Comparison of ENCODE assay signal across 9 mouse cellular contexts in the genomic region with DNA sequence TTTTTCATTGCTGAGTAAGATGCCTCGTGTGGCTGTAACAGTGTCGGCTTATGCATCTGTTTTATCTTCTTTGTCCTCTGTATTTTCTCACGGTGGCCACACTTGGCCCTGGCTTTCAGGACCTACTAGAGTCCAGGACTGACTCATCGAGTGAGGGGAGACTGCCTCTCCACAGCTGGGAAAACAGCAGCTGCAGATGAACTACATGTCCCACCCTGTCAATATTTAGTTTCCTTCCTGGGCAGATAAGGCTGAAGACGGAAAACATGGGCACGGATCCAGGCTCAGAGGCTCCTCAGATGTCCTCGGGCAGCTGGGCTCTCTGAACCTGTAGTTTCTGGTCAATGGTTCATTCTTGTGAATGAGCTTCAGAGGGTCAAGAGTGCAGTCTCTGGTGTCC. TPM values are rescaled to one million over a fixed set of nuclear protein-coding genes. Genes with fewer than 3 reads are reported as not detected.
DNase-seq lines count a peak whose midpoint lies in the region; ATAC-seq lines count a peak whose summit lies in the region.
"Had no signal": no experiment of that assay in that cellular context is flagged by ENCODE, and none has a peak within 500 bp of the region (broad histone marks: within the 10 kb centered on the region; RNA-seq: fewer than 3 reads in every experiment).

No protein-coding gene starts in this region.

- peak; percentile 61 for DNase-seq in adrenal gland, adult 2 months
- no peak for DNase-seq in adrenal gland, adult 18-20 months (ENCODE audit: low spot score in 2 of 2)
- DNase-seq in gastrocnemius, postnatal 25 days, result peak; percentile 63
- DNase-seq in lung, postnatal 4 days, result peak; percentile 64 to 66
- DNase-seq in layer of hippocampus, postnatal 14 days (ENCODE audit: low spot score in 2 of 2), result no peak
- DNase-seq in adipocyte (ENCODE audit: low spot score), result no peak
- no peak for DNase-seq in right cerebral cortex, adult 18-20 months
- DNase-seq: thymus, postnatal 36 days had no signal

- H3K36me3 ChIP-seq in intestine, embryonic 15.5 days, result no peaks in the 10 kb centered on the region

- H3K27me3 ChIP-seq in intestine, embryonic 15.5 days (replicated peaks), result no peaks in the 10 kb centered on the region

- H3K9ac ChIP-seq in intestine, embryonic 15.5 days, result no peak overlapping the region

- WGBS in intestine, embryonic 15.5 days, result 28% methylated on average over 7 of the region's 7 CpGs

- peak; percentile 51 for ATAC-seq in intestine, embryonic 15.5 days

- H3K27ac ChIP-seq in intestine, embryonic 15.5 days, result no peak overlapping the region

- H3K4me2 ChIP-seq in intestine, embryonic 15.5 days (replicated peaks), result no peak overlapping the region

- no peaks in the 10 kb centered on the region for H3K9me3 ChIP-seq in intestine, embryonic 15.5 days

- 0 out of 2 replicates have a peak, but pooled peaks cover 10% of the 10 kb centered on the region for H3K4me1 ChIP-seq in intestine, embryonic 15.5 days (replicated peaks)

- no peak overlapping the region for H3K4me3 ChIP-seq in intestine, embryonic 15.5 days (replicated peaks)

RNA-seq across cellular contexts. Expression of gene Bpi, which starts 9.6 kb away (rescaled TPM):
- total RNA-seq in adrenal gland, adult 2 months (2021), result not detected
- not detected in 2 replicates for polyA plus RNA-seq in adrenal gland, adult 2 months (2012; rRNA removed)
- total RNA-seq in adrenal gland, adult 18-20 months (2021), result not detected
- not detected for total RNA-seq in gastrocnemius, postnatal 25 days (2021)
- not detected in 2 replicates for polyA plus RNA-seq in intestine, embryonic 15.5 days (2015; fragmentation: Nextera tagmentation; extraction: Ambion mirVana)
- total RNA-seq in layer of hippocampus, postnatal 14 days (2021), result not detected

RNA-seq across cellular contexts. Expression of gene D630003M21Rik, which starts 19.3 kb away (rescaled TPM):
- total RNA-seq in adrenal gland, adult 2 months (2021), result 1 to 10 TPM; 1.4 to 4.1 TPM
- polyA plus RNA-seq in adrenal gland, adult 2 months (2012; rRNA removed), result 3.1 and 6.5 TPM in 2 replicates
- total RNA-seq in adrenal gland, adult 18-20 months (2021), result 1 to 10 TPM; 1.6 to 1.7 TPM
- total RNA-seq in gastrocnemius, postnatal 25 days (2021), result 1 to 10 TPM; 1.8 to 2.0 TPM
- 2.5 and 2.6 TPM in 2 replicates for polyA plus RNA-seq in intestine, embryonic 15.5 days (2015; fragmentation: Nextera tagmentation; extraction: Ambion mirVana)
- total RNA-seq in layer of hippocampus, postnatal 14 days (2021), result 1 to 10 TPM; 4.7 to 4.9 TPM

RNA-seq across cellular contexts. Expression of gene Lbp, which starts 58.0 kb away (rescaled TPM):
- total RNA-seq in adrenal gland, adult 2 months (2021), result 10 to 100 TPM; 22.0 to 24.6 TPM
- polyA plus RNA-seq in adrenal gland, adult 2 months (2012; rRNA removed), result 25.4 and 36.7 TPM in 2 replicates
- total RNA-seq in adrenal gland, adult 18-20 months (2021), result 10 to 100 TPM; 19.2 to 30.4 TPM
- 10 to 100 TPM in 1 of 2 experiments, 1 to 10 TPM in 1; 4.7 to 11.1 TPM for total RNA-seq in gastrocnemius, postnatal 25 days (2021)
- polyA plus RNA-seq in intestine, embryonic 15.5 days (2015; fragmentation: Nextera tagmentation; extraction: Ambion mirVana), result 5.4 and 5.5 TPM in 2 replicates
- 1 to 10 TPM; 2.3 to 8.0 TPM for total RNA-seq in layer of hippocampus, postnatal 14 days (2021)

Comparison
In these comparisons a context has a peak if more than half of its experiments do, and no peak if none do; other contexts are left out.
1. DNase-seq: peak in adrenal gland, adult 2 months (single experiment), gastrocnemius, postnatal 25 days (single experiment) and lung, postnatal 4 days (2 of 2); none in adrenal gland, adult 18-20 months (0 of 2), layer of hippocampus, postnatal 14 days (0 of 2), adipocyte (single experiment) and right cerebral cortex, adult 18-20 months (single experiment).